Comparison of ENCODE assay signal across 33 mouse cellular contexts in the genomic region with DNA sequence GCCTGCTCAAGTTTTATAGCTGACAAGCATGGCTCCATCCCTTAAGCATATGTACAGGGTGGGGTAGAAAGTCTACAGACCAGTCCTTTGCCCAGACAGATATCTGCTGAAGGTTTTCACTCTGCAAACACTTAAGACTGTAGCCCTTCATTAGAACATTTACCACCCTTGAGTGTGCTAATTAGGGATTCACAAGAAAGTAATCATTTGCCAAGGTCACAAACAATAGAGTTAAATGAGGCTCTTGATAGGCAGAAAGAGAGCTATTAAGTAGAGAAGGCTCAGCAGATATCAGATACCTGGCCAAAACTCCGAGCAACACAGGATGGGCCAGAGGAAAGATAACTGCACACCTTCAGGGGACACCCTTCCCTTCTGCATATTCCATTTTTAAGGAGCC.
"Had no signal": no experiment of that assay in that cellular context is flagged by ENCODE, and none has a peak within 500 bp of the region (broad histone marks: within the 10 kb centered on the region; RNA-seq: fewer than 3 reads in every experiment).

No protein-coding gene starts in this region.

- H3K9ac ChIP-seq: limb, embryonic 12.5 days; limb, embryonic 13.5 days; limb, embryonic 15.5 days; liver, embryonic 12.5 days; liver, embryonic 13.5 days; liver, embryonic 14.5 days; liver, embryonic 15.5 days; liver, postnatal 0 days; lung, embryonic 14.5 days; lung, embryonic 15.5 days; midbrain, embryonic 12.5 days; midbrain, embryonic 13.5 days; midbrain, embryonic 15.5 days; neural tube, embryonic 12.5 days; neural tube, embryonic 13.5 days had no signal

- H3K27ac ChIP-seq: limb, embryonic 10.5 days; limb, embryonic 12.5 days; limb, embryonic 13.5 days; limb, embryonic 15.5 days; liver, embryonic 12.5 days; liver, embryonic 13.5 days; liver, embryonic 14.5 days; liver, embryonic 15.5 days; lung, embryonic 15.5 days; macrophage; midbrain, embryonic 10.5 days; midbrain, embryonic 12.5 days; midbrain, embryonic 13.5 days; midbrain, embryonic 15.5 days; neural tube, embryonic 12.5 days; neural tube, embryonic 13.5 days had no signal

- DNase-seq: left cerebral cortex, postnatal 4 days; liver; liver, embryonic 13.5 days; liver, postnatal 0 days; lung, adult 18-20 months; lung, adult 2 months; lung, embryonic 14.5 days; lung, postnatal 10 days; lung, postnatal 14 days; lung, postnatal 36 days; lung, postnatal 4 days; midbrain, embryonic 14.5 days had no signal

- H3K9me3 ChIP-seq: limb, embryonic 10.5 days; limb, embryonic 12.5 days; limb, embryonic 13.5 days; limb, embryonic 15.5 days; liver, embryonic 12.5 days; liver, embryonic 13.5 days; liver, embryonic 15.5 days; lung, embryonic 15.5 days; megakaryocyte, embryonic 14.5 days; midbrain, embryonic 10.5 days; midbrain, embryonic 12.5 days; midbrain, embryonic 13.5 days; midbrain, embryonic 15.5 days; neural tube, embryonic 12.5 days; neural tube, embryonic 13.5 days had no signal

- ATAC-seq: liver, embryonic 12.5 days; liver, postnatal 0 days; lung, postnatal 0 days; midbrain, embryonic 13.5 days; midbrain, embryonic 15.5 days; midbrain, embryonic 16.5 days had no signal

- H3K4me3 ChIP-seq: limb, embryonic 10.5 days; limb, embryonic 12.5 days; limb, embryonic 13.5 days; limb, embryonic 15.5 days; liver, embryonic 12.5 days; liver, embryonic 13.5 days; liver, embryonic 15.5 days; lung, embryonic 15.5 days; megakaryocyte, embryonic 14.5 days; midbrain, embryonic 10.5 days; midbrain, embryonic 12.5 days; midbrain, embryonic 13.5 days; midbrain, embryonic 15.5 days; myocyte; neural tube, embryonic 12.5 days; neural tube, embryonic 13.5 days had no signal

- H3K36me3 ChIP-seq: limb, embryonic 10.5 days; limb, embryonic 12.5 days; limb, embryonic 13.5 days; limb, embryonic 15.5 days; liver, embryonic 12.5 days; liver, embryonic 13.5 days; liver, embryonic 15.5 days; lung, embryonic 15.5 days; midbrain, embryonic 10.5 days; midbrain, embryonic 12.5 days; midbrain, embryonic 13.5 days; midbrain, embryonic 15.5 days; neural tube, embryonic 12.5 days; neural tube, embryonic 13.5 days had no signal

- H3K4me1 ChIP-seq: limb, embryonic 10.5 days; limb, embryonic 12.5 days; limb, embryonic 13.5 days; limb, embryonic 15.5 days; liver, embryonic 12.5 days; liver, embryonic 13.5 days; liver, embryonic 15.5 days; lung, embryonic 15.5 days; megakaryocyte, embryonic 14.5 days; midbrain, embryonic 10.5 days; midbrain, embryonic 12.5 days; midbrain, embryonic 13.5 days; midbrain, embryonic 15.5 days; neural tube, embryonic 12.5 days; neural tube, embryonic 13.5 days had no signal

- H3K27me3 ChIP-seq: limb, embryonic 12.5 days; limb, embryonic 13.5 days; limb, embryonic 15.5 days; liver, embryonic 12.5 days; liver, embryonic 13.5 days; liver, embryonic 15.5 days; lung, embryonic 15.5 days; megakaryocyte, embryonic 14.5 days; midbrain, embryonic 12.5 days; midbrain, embryonic 13.5 days; midbrain, embryonic 15.5 days; neural tube, embryonic 12.5 days; neural tube, embryonic 13.5 days had no signal

- H3K4me2 ChIP-seq: limb, embryonic 12.5 days; limb, embryonic 13.5 days; limb, embryonic 15.5 days; liver, embryonic 11.5 days; liver, embryonic 12.5 days; liver, embryonic 13.5 days; liver, embryonic 15.5 days; lung, embryonic 14.5 days; lung, embryonic 15.5 days; midbrain, embryonic 11.5 days; midbrain, embryonic 12.5 days; midbrain, embryonic 13.5 days; midbrain, embryonic 15.5 days; neural tube, embryonic 12.5 days; neural tube, embryonic 13.5 days had no signal
